Mouse (Mus musculus): ENCODE results near the gene Gga3. TPM values are rescaled to one million over a fixed set of nuclear protein-coding genes. Genes with fewer than 3 reads are reported as not detected.

Gga3 gene
- 8.4 TPM for polyA plus RNA-seq (2014; fragmentation: Illumina TruSeq; extraction: RNeasy Lipid Tissue Mini Kit (QIAGEN cat#74804); ENCODE audit: insufficient read depth, low read depth, low replicate concordance)

DNA sequence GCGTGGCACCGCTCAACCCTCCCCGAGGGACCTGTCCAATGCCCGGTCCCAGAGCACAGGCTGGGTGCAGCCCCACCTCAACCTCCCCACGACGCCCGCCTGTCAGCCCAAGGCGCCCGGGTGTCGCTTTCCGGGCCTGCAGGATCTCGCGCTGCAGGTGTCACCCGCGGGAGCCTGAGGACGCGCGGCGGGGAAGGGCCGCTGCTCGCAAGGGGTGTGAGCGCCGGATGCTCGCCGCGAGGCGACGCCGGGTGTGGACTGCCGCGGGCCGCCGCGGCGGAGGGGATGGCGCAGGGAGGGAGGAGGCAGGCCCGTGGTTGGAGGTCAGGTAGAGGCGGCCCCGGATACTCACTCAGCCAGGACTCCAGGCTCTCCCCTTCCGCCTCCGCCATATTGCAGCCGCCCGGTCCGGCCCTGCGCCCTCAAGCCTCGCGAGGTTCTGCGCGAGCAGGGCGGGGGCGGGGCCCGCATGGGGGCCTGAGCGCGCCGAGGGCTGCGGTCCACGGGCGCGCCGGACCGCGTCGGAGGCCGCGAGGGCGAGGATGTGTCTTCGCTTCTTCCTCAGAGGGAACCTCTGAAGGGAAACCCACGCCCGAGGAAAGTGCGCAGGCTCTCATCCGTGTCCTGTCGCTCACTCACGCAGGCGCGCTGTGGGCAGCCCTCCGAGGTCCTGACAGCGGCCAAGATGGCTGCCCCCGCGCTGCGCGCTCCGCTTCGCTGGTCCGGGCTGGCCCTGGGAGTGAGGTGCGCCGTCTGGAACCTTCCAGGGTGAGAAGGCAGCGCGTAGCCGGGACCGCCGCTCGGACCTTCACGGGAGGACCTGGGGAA is at the start of gene Gga3, which contains the start of gene Mrps7:
TSS of gene Gga3 (minus strand) at position 576 of the 828 bp plus-strand sequence.
TSS of gene Mrps7 (plus strand) at position 450 of the 828 bp plus-strand sequence.

DNA sequence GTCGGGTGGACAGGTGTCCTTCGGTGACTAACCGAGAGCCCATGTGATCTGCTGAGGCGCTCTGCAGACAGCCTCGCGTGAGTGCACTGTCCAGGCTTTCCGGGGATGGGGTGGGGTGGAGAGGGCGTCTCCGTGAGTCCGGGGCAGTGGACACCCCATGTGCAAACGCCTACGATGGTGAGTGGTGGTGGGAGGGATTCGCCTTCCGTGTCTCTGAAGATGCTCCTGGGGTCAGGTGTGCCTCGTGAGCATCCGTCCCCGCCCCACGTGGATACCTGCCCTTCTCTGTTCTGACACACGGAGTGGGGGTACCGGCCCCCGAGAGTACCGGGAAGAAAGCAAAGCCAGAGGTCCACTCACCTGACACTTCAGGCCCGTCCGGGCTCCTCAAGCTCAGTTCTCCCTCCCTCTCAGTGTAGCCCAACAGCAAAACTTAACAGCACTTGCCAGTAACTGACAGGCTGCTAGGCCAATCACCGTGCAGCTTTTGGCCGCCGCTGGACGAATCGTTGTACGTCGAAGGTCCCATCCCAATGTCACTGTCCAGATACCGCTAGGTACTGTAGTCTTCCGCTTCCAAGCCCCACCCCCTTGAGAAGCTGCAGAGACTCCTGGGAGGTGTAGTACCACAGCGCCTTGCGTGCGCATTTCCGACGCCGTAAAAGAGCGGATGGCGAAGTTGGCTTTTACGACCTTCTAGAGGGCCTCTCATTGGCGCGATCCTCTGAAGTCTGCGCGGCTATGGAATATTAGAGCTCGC is 24.0 kb upstream of the Gga3 start, which contains the start of gene Slc25a19:
TSS of gene Slc25a19 (minus strand) at position 591 of the 760 bp plus-strand sequence.

DNA sequence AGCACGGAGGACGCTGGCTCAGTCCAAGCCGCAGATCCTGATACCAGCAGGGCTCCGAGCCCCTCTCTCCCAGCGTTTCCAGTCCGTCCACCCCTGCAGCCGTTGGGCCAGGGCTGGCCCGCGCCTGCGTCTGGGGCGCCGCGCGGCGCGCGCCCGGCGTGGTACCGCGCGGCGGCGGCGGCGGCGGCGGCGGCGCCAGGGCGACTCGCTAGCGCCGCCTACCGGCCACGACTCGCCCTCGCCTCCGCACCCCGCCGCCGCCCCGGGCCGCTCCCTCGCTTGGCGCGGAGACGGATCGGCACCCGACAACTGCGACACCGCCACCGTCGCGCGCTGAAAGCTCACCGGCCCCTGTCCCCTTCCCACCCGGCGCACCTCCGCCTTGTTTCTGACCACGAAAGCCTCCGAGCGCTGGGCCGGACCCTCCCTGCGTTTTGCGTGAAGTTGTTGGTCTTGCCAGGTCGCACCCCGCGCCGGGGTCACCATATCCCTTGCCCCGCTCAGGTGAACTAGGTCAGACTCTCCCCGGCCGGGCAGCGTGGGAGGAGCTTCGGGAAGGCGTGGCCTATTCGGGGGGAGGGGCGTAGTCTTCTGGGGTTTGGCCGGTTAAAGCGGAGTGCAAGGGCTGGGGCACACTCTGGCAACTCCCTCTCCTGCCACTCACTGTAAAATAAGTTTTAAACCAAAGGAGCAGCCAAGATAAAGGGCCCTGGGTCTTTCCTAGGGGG is 8.7 kb upstream of the Gga3 start, which contains the start of gene Mif4gd:
TSS of gene Mif4gd (minus strand) at position 560 of the 728 bp plus-strand sequence.

DNA sequence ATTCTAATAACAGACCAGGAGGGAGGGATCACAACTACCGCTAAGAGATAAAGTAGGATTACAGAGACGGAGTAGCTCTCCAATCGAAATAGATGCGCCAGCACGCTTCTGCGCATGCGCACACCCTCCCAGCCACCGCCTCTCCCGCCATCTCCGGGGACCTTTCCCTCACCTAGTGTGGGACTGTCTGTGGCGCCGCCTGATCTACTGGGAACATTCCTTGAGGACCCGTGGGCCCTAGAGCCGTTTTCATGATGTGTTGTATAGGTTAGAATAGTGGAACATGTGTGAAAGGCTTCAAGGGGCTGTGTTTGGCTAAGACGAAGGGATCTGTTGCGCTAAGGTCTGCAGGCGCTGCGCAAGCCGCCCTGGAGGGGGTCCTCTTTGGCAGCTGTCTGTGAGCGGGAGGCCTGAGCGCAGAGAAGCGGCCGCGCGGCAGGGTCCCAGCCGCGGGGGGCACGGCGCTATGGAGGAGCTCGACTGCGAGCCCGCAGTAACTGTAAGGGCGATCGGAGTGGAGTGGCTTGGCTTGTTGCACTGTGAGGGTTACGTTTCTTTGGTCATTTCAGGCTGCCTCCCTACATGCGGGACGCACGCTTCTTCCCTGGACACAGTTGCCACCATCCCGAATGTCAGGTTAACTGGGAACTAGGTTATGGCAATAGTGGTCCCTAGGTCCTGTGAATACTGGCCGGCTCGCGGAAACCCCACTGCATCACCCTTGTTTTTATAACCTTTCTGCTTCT is 39.6 kb downstream of the Gga3 start, which contains the start of gene Nup85:
TSS of gene Nup85 (plus strand) at position 371 of the 746 bp plus-strand sequence.

DNA sequence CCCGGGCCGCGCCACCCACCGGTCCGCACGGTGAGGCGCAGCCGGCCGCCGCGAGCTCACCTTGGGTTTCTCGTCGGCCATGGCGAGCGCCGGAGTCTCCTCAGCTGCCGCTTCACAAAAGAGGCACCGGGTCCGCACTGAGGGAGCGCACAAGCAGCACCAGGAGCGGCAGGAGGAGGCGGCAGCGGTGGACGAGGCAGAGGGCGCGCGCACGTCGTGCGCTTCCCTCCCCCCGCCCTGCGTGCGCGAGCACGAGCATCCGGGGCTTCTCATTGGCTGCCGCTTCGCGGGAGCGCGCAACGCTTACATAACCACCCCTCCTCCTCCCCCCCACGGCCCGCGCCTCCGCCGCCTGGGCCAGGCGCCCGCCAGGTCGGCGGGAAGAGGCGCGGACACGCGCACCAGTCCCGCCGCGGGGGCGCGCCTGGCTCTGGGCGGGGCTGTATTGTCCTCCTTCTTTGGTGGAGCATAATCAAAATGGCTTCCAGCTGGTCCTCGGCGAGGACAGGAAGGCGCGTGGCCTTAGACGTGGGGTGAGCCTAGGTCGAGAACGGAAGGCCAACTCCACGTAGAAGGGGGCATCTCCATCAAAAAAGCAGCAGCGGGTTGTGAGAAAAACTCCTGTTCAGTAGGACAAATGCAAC is 67.7 kb downstream of the Gga3 start, which contains the start of gene Sumo2:
TSS of gene Sumo2 (minus strand) at position 239 of the 644 bp plus-strand sequence.

Other genes with a start within 250 kb of the Gga3 start
- gene Hid1, start 236.3 kb downstream of the Gga3 start, polyA plus RNA-seq (2014; fragmentation: Illumina TruSeq; extraction: RNeasy Lipid Tissue Mini Kit (QIAGEN cat#74804); ENCODE audit: insufficient read depth, low read depth, low replicate concordance), result 11.8 TPM
- gene Cdr2l, start 222.1 kb downstream of the Gga3 start, polyA plus RNA-seq (2014; fragmentation: Illumina TruSeq; extraction: RNeasy Lipid Tissue Mini Kit (QIAGEN cat#74804); ENCODE audit: insufficient read depth, low read depth, low replicate concordance), result 7.4 TPM
- gene Mrpl58, start 200.3 kb downstream of the Gga3 start, polyA plus RNA-seq (2014; fragmentation: Illumina TruSeq; extraction: RNeasy Lipid Tissue Mini Kit (QIAGEN cat#74804); ENCODE audit: insufficient read depth, low read depth, low replicate concordance), result 89.2 TPM
- 582 TPM for gene Atp5h, start 184.1 kb downstream of the Gga3 start, polyA plus RNA-seq (2014; fragmentation: Illumina TruSeq; extraction: RNeasy Lipid Tissue Mini Kit (QIAGEN cat#74804); ENCODE audit: insufficient read depth, low read depth, low replicate concordance)
- 47.3 TPM for gene Kctd2, start 183.9 kb downstream of the Gga3 start, polyA plus RNA-seq (2014; fragmentation: Illumina TruSeq; extraction: RNeasy Lipid Tissue Mini Kit (QIAGEN cat#74804); ENCODE audit: insufficient read depth, low read depth, low replicate concordance)
- not detected for gene Trim80, start 163.5 kb downstream of the Gga3 start, polyA plus RNA-seq (2014; fragmentation: Illumina TruSeq; extraction: RNeasy Lipid Tissue Mini Kit (QIAGEN cat#74804); ENCODE audit: insufficient read depth, low read depth, low replicate concordance)
- gene Slc16a5, start 141.6 kb downstream of the Gga3 start, polyA plus RNA-seq (2014; fragmentation: Illumina TruSeq; extraction: RNeasy Lipid Tissue Mini Kit (QIAGEN cat#74804); ENCODE audit: insufficient read depth, low read depth, low replicate concordance), result 0.43 TPM
- 5.3 TPM for gene Armc7, start 128.4 kb downstream of the Gga3 start, polyA plus RNA-seq (2014; fragmentation: Illumina TruSeq; extraction: RNeasy Lipid Tissue Mini Kit (QIAGEN cat#74804); ENCODE audit: insufficient read depth, low read depth, low replicate concordance)
- gene Nt5c, start 112.2 kb downstream of the Gga3 start, polyA plus RNA-seq (2014; fragmentation: Illumina TruSeq; extraction: RNeasy Lipid Tissue Mini Kit (QIAGEN cat#74804); ENCODE audit: insufficient read depth, low read depth, low replicate concordance), result 76.7 TPM
- gene Jpt1, start 89.7 kb downstream of the Gga3 start, polyA plus RNA-seq (2014; fragmentation: Illumina TruSeq; extraction: RNeasy Lipid Tissue Mini Kit (QIAGEN cat#74804); ENCODE audit: insufficient read depth, low read depth, low replicate concordance), result 84.1 TPM
- 241 TPM for gene Sumo2, start 67.8 kb downstream of the Gga3 start, polyA plus RNA-seq (2014; fragmentation: Illumina TruSeq; extraction: RNeasy Lipid Tissue Mini Kit (QIAGEN cat#74804); ENCODE audit: insufficient read depth, low read depth, low replicate concordance)
- 43.6 TPM for gene Nup85, start 39.6 kb downstream of the Gga3 start, polyA plus RNA-seq (2014; fragmentation: Illumina TruSeq; extraction: RNeasy Lipid Tissue Mini Kit (QIAGEN cat#74804); ENCODE audit: insufficient read depth, low read depth, low replicate concordance)
- gene Mrps7, start 126 bp downstream of the Gga3 start, polyA plus RNA-seq (2014; fragmentation: Illumina TruSeq; extraction: RNeasy Lipid Tissue Mini Kit (QIAGEN cat#74804); ENCODE audit: insufficient read depth, low read depth, low replicate concordance), result 38.3 TPM
- gene Mif4gd, start 8.9 kb upstream of the Gga3 start, polyA plus RNA-seq (2014; fragmentation: Illumina TruSeq; extraction: RNeasy Lipid Tissue Mini Kit (QIAGEN cat#74804); ENCODE audit: insufficient read depth, low read depth, low replicate concordance), result 52.6 TPM
- gene Slc25a19, start 24.2 kb upstream of the Gga3 start, polyA plus RNA-seq (2014; fragmentation: Illumina TruSeq; extraction: RNeasy Lipid Tissue Mini Kit (QIAGEN cat#74804); ENCODE audit: insufficient read depth, low read depth, low replicate concordance), result 19.5 TPM
- gene Grb2, start 104.5 kb upstream of the Gga3 start, polyA plus RNA-seq (2014; fragmentation: Illumina TruSeq; extraction: RNeasy Lipid Tissue Mini Kit (QIAGEN cat#74804); ENCODE audit: insufficient read depth, low read depth, low replicate concordance), result 44.3 TPM
- 11.1 TPM for gene Tmem94, start 161.4 kb upstream of the Gga3 start, polyA plus RNA-seq (2014; fragmentation: Illumina TruSeq; extraction: RNeasy Lipid Tissue Mini Kit (QIAGEN cat#74804); ENCODE audit: insufficient read depth, low read depth, low replicate concordance)
- gene Caskin2, start 209.6 kb upstream of the Gga3 start, polyA plus RNA-seq (2014; fragmentation: Illumina TruSeq; extraction: RNeasy Lipid Tissue Mini Kit (QIAGEN cat#74804); ENCODE audit: insufficient read depth, low read depth, low replicate concordance), result 27.9 TPM
- gene Tsen54, start 210.7 kb upstream of the Gga3 start, polyA plus RNA-seq (2014; fragmentation: Illumina TruSeq; extraction: RNeasy Lipid Tissue Mini Kit (QIAGEN cat#74804); ENCODE audit: insufficient read depth, low read depth, low replicate concordance), result 12.5 TPM
- 39.5 TPM for gene Llgl2, start 220.0 kb upstream of the Gga3 start, polyA plus RNA-seq (2014; fragmentation: Illumina TruSeq; extraction: RNeasy Lipid Tissue Mini Kit (QIAGEN cat#74804); ENCODE audit: insufficient read depth, low read depth, low replicate concordance)

Data from lung, adult 10 weeks (tissue).